Mouse (Mus musculus) lung, embryonic 15.5 days (tissue): ENCODE measurements at regions not wholly inside any gene's neighbourhood (a gene's known extent, or its start where the extent isn't known, plus 50 kb on each side); places are given as distances from the start of the nearest gene placed in this dataset.

Experiments used
- ATAC-seq: fragments of 200-750 bp; cut with Nextera tagmentation; 2 replicates; pipeline ENCODE4 v1.8.0; 2017; ENCODE audit warnings: moderate number of reproducible peaks, borderline replicate concordance; ENCODE audit not compliant: low FRiP score, low TSS enrichment; ENCODE audit errors: extremely low read depth
- H3K27ac ChIP-seq: fragments of 300-500 bp; sonication (generic); 2 replicates; pipeline ENCODE4 v1.5.1; 2015; ENCODE audit warnings: moderate library complexity, mild to moderate bottlenecking, inconsistent platforms
- H3K27me3 ChIP-seq: fragments of 300-500 bp; sonication (generic); 2 replicates; pipeline ENCODE4 v1.6.1; 2015; ENCODE audit warnings: inconsistent platforms
- H3K36me3 ChIP-seq: fragments of 300-500 bp; sonication (generic); 2 replicates; pipeline ENCODE4 v1.6.1; 2015; ENCODE audit warnings: inconsistent platforms
- H3K4me1 ChIP-seq: fragments of 300-500 bp; sonication (generic); 2 replicates; pipeline ENCODE4 v1.6.1; 2015; ENCODE audit warnings: inconsistent platforms
- H3K4me2 ChIP-seq: fragments of 300-500 bp; sonication (generic); 2 replicates; pipeline ENCODE4 v1.6.1; 2015; ENCODE audit warnings: inconsistent platforms, mild to moderate bottlenecking, moderate library complexity
- H3K4me3 ChIP-seq: fragments of 300-500 bp; sonication (generic); 2 replicates; pipeline ENCODE4 v1.5.1; 2015; ENCODE audit warnings: mild to moderate bottlenecking, inconsistent platforms
- H3K9ac ChIP-seq: fragments of 300-500 bp; sonication (generic); 2 replicates; pipeline ENCODE4 v1.6.1; 2015; ENCODE audit warnings: inconsistent platforms
- H3K9me3 ChIP-seq: fragments of 300-500 bp; sonication (generic); 2 replicates; pipeline ENCODE4 v1.6.1; 2016; ENCODE audit warnings: inconsistent platforms
- WGBS: fragments of 180-500 bp; shearing (Covaris S2); methylation state at CpG from one replicate; pipeline ENCODE4 v1.1.7; 2015; 5-methylcytosine and 5-hydroxymethylcytosine counted together

DNA sequence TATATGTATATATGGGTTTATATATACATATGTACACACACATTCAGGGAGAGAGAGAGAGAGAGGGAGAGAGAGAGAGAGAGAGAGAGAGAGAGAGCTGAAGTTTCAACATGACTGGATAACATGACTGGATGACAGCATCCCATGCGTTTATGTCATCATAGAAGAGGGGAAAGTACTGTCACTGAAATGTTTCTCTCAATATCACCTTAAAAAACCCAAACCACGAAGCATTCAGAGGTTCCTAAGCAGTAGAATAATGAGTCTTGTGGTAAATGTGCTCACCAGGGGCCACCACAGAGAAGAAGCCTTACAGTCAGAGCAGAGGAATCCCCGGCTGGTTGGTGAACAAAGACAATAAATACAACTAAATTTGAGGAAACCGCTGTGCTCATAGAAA, 342.9 kb upstream of the Adamts16 start:
- WGBS = 72% methylated on average over 4 of the region's 4 CpGs
- no peak for ATAC-seq
- Histone ChIP-seq H3K9ac (no peak overlapping the region), H3K36me3 (no peaks in the 10 kb centered on the region), H3K27ac (no peak overlapping the region), H3K4me2 (no peak overlapping the region), H3K9me3 (no peaks in the 10 kb centered on the region), H3K4me3 (no peak overlapping the region), H3K4me1 (no peaks in the 10 kb centered on the region), H3K27me3 (no peaks in the 10 kb centered on the region)

GRCm38 (mm10) chr13:71179083-71179482, 337.5 kb upstream of the Adamts16 start:
- no peak overlapping the region for H3K27ac ChIP-seq
- H3K4me2 ChIP-seq = no peak overlapping the region
- no peaks in the 10 kb centered on the region for H3K27me3 ChIP-seq
- ATAC-seq = no peak
- no peak overlapping the region for H3K9ac ChIP-seq
- no peaks in the 10 kb centered on the region for H3K9me3 ChIP-seq
- no peak overlapping the region for H3K4me3 ChIP-seq
- H3K4me1 ChIP-seq = no peaks in the 10 kb centered on the region
- H3K36me3 ChIP-seq = no peaks in the 10 kb centered on the region

GRCm38 (mm10) chr13:71174335-71174734, 332.7 kb upstream of the Adamts16 start:
- H3K4me2 ChIP-seq = no peak overlapping the region
- no peaks in the 10 kb centered on the region for H3K9me3 ChIP-seq
- no peaks in the 10 kb centered on the region for H3K4me1 ChIP-seq
- H3K27me3 ChIP-seq = no peaks in the 10 kb centered on the region
- H3K36me3 ChIP-seq = no peaks in the 10 kb centered on the region
- no peak overlapping the region for H3K9ac ChIP-seq
- no peak for ATAC-seq
- no peak overlapping the region for H3K4me3 ChIP-seq
- H3K27ac ChIP-seq = no peak overlapping the region

- Histone ChIP-seq H3K27ac (no peak overlapping the region), H3K27me3 (no peaks in the 10 kb centered on the region), H3K4me2 (no peak overlapping the region), H3K4me3 (no peak overlapping the region), H3K4me1 (no peaks in the 10 kb centered on the region), H3K36me3 (no peaks in the 10 kb centered on the region), H3K9me3 (no peaks in the 10 kb centered on the region), H3K9ac (no peak overlapping the region)
- no peak for ATAC-seq
- 71% methylated on average over 3 of the region's 3 CpGs for WGBS
Observed at GRCm38 (mm10) chr13:71166226-71166625, 324.6 kb upstream of the Adamts16 start.

DNA sequence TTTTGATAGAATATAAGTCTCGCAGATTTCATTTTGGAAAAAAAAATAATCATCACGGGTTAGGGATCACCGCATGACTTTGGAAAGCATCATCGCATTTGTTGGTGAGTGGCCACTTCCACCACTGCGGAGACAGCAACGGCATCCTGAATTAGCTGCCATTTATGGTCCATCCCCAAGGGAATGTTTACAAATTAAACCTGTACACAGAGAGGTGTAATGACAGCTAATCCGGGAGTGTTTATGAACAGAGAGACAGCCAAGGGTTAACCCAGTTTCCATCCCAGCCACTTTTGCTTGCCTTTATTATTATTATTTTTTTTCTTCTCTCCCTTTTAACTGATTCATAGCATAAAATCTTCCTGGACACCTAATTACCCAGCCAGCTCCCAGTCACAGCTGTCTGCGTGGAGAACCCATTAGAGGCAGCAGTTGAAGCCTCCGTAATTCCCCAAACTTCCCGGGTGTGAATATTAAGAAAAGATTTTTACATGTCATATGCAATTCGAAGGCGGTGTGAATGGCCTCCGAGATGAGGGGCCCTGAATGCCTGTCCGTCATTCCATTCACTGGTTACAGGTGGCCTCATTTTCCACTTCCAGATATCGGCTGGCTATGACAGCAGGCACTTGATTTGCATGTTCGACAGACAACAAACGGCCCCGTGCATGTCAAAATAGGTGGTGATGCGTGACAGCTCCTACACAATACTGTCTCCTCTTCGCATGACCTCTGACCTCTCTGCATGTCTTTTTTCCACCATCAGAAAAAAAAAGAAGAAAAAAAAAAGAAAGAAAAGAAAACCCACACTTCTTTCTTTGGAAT, 323.7 kb upstream of the Adamts16 start:
- 63% methylated on average over 20 of the region's 20 CpGs for WGBS
- H3K27ac ChIP-seq = no peak overlapping the region

DNA sequence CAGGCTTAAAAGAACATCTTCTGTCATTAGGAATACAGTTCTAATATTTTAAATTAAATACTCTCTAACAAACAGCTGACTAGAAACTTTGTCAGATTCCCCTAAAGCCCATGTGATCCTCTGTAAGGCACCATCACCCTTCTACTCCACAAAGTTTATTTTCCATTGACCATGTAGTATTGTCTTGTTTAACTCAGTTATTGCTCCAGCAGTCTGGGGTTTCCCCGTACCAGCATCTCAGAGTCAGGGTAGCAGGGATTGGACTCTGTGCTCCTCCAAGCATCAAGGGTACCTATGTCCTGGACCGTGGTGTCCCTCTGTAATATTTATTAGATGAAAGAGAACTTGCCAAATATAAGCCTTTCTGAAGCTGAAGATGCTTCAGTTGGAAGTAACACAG, 322.4 kb upstream of the Adamts16 start:
- Histone ChIP-seq H3K9ac (no peak overlapping the region), H3K4me3 (no peak overlapping the region), H3K27me3 (no peaks in the 10 kb centered on the region), H3K9me3 (no peaks in the 10 kb centered on the region), H3K27ac (no peak overlapping the region), H3K4me1 (no peaks in the 10 kb centered on the region), H3K36me3 (no peaks in the 10 kb centered on the region), H3K4me2 (no peak overlapping the region)
- WGBS = 81% methylated on average over 2 of the region's 2 CpGs
- ATAC-seq = no peak

More for the DNA sequence above, 323.7 kb upstream of the Adamts16 start:
- no peaks in the 10 kb centered on the region for H3K36me3 ChIP-seq
- no peaks in the 10 kb centered on the region for H3K27me3 ChIP-seq
- H3K4me1 ChIP-seq = no peaks in the 10 kb centered on the region
- H3K4me3 ChIP-seq = no peak overlapping the region
- no peak overlapping the region for H3K4me2 ChIP-seq
- H3K9ac ChIP-seq = no peak overlapping the region
- no peak for ATAC-seq
- H3K9me3 ChIP-seq = no peaks in the 10 kb centered on the region

DNA sequence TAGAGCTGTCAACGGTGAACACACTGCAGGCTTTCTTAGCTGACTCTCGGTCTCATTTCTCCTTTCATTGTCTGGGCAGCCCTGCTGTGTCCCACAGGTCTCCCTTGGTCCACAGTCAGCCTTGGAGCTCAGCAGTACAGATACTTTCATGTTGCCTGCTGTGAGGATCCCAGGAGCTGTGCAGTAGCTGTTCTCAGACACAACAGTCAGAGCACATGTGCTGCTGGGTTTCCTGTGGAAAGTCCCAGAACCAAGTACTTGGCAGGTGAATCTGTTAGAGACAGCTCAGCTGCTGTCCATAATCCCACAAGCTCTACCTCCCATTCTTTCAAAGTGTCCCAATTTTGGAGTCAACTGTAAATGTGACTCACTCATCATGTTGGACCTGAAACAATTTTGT, 321.3 kb upstream of the Adamts16 start:
- Histone ChIP-seq H3K27me3 (no peaks in the 10 kb centered on the region), H3K27ac (no peak overlapping the region), H3K9ac (no peak overlapping the region), H3K4me1 (no peaks in the 10 kb centered on the region), H3K4me3 (no peak overlapping the region), H3K9me3 (no peaks in the 10 kb centered on the region), H3K36me3 (no peaks in the 10 kb centered on the region), H3K4me2 (no peak overlapping the region)
- no peak for ATAC-seq
- 66% methylated on average over 2 of the region's 2 CpGs for WGBS

DNA sequence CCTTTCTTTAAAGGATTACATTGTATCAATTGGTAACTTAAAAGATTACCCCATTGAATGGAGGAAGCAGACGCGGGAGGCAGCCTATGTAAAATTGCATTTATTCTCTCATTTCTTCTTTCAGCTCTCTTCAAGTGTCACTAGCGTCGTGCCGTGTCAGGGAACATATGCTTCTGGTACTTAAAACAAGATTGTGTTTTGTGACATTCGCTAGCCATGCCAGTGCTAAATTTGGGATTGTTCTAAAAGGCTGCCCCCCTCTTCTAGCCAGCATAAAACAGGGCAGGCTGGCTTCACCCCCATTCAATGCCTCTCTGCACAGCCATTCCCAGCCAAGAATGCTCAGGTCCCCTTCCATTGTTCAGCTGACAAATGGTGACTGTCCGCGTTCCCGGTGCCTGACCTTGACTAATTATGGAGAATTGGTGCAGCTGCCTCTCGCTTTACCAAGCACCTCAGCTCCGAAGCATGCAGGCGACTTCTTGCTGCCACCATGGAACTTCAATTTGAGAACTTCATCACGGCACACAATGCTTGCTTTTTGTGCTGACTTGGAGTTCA, 316.8 kb upstream of the Adamts16 start:
- Histone ChIP-seq H3K27ac (no peak overlapping the region), H3K9ac (no peak overlapping the region), H3K9me3 (no peaks in the 10 kb centered on the region), H3K27me3 (no peaks in the 10 kb centered on the region), H3K36me3 (no peaks in the 10 kb centered on the region), H3K4me2 (no peak overlapping the region), H3K4me1 (no peaks in the 10 kb centered on the region), H3K4me3 (no peak overlapping the region)
- 55% methylated on average over 13 of the region's 13 CpGs for WGBS
- ATAC-seq = no peak

GRCm38 (mm10) chr13:71157656-71158299, 316.2 kb upstream of the Adamts16 start:
- Histone ChIP-seq H3K9me3 (no peaks in the 10 kb centered on the region), H3K4me3 (no peak overlapping the region), H3K36me3 (no peaks in the 10 kb centered on the region), H3K9ac (no peak overlapping the region), H3K4me1 (no peaks in the 10 kb centered on the region), H3K27me3 (no peaks in the 10 kb centered on the region), H3K4me2 (no peak overlapping the region), H3K27ac (no peak overlapping the region)
- ATAC-seq = no peak
- 45% methylated on average over 14 of the region's 14 CpGs for WGBS

- Histone ChIP-seq H3K9ac (no peak overlapping the region), H3K4me1 (no peaks in the 10 kb centered on the region), H3K36me3 (no peaks in the 10 kb centered on the region), H3K27ac (no peak overlapping the region), H3K27me3 (no peaks in the 10 kb centered on the region), H3K4me3 (no peak overlapping the region), H3K9me3 (no peaks in the 10 kb centered on the region), H3K4me2 (no peak overlapping the region)
- ATAC-seq = no peak
- WGBS = 7% methylated on average over 1 of the region's 1 CpGs
Observed at GRCm38 (mm10) chr13:71150092-71150491, 308.5 kb upstream of the Adamts16 start.

DNA sequence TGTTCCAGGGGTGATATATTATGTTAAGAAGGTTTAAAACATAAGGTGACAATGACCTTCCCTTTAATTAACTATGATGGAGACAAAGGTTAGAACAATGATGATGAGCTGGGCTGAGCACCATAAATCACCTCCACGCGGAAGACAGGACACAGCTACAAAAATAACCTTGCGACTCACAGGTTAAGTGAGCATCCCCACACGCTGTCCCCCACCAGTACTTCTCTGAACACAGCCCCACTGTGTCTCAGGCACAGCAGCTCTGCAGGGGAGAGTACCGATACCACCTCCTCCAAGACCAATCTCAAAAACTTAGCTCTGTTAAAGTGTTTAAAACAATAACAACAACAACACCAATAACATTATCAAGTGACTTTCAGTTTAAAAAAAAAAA, 307.7 kb upstream of the Adamts16 start:
- 34% methylated on average over 5 of the region's 5 CpGs for WGBS
- no peak overlapping the region for H3K4me3 ChIP-seq

DNA sequence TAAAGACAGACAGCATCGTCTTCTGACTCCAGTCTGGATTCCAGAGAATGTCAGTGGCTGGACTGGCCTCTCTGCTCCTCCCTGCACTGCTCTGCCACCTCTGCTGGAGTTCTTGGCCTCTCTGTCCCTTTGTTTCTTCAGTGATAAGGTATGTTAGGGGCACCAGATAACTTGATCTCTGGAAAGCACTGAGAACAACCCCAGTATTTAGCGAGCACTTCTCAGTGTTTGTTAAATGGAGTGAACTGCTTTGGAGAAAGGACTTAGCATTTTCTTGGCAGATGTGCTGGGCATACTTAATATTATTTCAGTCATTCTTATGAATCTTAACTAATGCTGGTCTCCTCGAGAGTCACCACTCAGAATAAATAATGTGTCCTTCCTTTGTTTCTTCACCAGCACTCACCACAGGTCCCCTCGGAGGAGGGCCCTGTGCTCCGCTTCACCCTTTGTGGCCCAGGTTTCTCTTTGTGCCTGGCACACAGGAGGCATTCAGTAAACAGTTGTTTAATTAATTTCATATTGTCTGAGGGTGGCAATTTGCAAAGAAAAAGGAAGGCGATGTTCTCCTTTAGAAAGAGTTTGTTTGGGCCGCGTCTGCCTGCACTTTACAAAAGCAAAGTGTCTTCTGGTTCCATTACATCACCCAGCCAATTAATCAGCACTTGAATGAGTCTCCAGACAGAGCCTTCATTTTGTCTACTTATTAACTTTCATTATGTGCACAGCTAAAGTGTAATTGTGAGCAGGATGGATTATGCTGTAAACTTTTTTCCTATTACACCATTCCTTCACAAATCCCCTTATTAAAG, 307.1 kb upstream of the Adamts16 start:
- no peaks in the 10 kb centered on the region for H3K4me1 ChIP-seq
- 22% methylated on average over 8 of the region's 8 CpGs for WGBS
- H3K4me2 ChIP-seq = no peak overlapping the region
- H3K27me3 ChIP-seq = no peaks in the 10 kb centered on the region
- ATAC-seq = no peak
- no peak overlapping the region for H3K9ac ChIP-seq
- no peak overlapping the region for H3K4me3 ChIP-seq
- H3K27ac ChIP-seq = no peak overlapping the region
- H3K9me3 ChIP-seq = no peaks in the 10 kb centered on the region
- H3K36me3 ChIP-seq = no peaks in the 10 kb centered on the region

More for the DNA sequence above, 307.7 kb upstream of the Adamts16 start:
- Histone ChIP-seq H3K4me1 (no peaks in the 10 kb centered on the region), H3K27me3 (no peaks in the 10 kb centered on the region), H3K36me3 (no peaks in the 10 kb centered on the region), H3K27ac (no peak overlapping the region), H3K9me3 (no peaks in the 10 kb centered on the region), H3K4me2 (no peak overlapping the region), H3K9ac (no peak overlapping the region)
- ATAC-seq = no peak
